Mouse (Mus musculus) heart, adult 2 months (tissue): ENCODE measurements at regions not wholly inside any gene's neighbourhood (a gene's known extent, or its start where the extent isn't known, plus 50 kb on each side); places are given as distances from the start of the nearest gene placed in this dataset.

Experiments
- DNase-seq, 2 experiments: peaks; one replicate each; pipeline ENCODE4 v3.0.0; 2021
- H3K27ac ChIP-seq: fragments of 200-600 bp; 2 replicates; pipeline ENCODE4 v1.8.1; 2022
- H3K27me3 ChIP-seq: fragments of 200-500 bp; 2 replicates; pipeline ENCODE4 v1.6.1; 2012; ENCODE audit warnings: mild to moderate bottlenecking, low read length, inconsistent platforms, mixed read lengths; ENCODE audit not compliant: control insufficient read depth, insufficient read depth
- H3K36me3 ChIP-seq: fragments of 200-500 bp; 2 replicates; pipeline ENCODE4 v1.6.1; 2012; ENCODE audit warnings: low read length, inconsistent platforms; ENCODE audit not compliant: control insufficient read depth, insufficient read depth
- H3K4me1 ChIP-seq: fragments of 200-500 bp; 2 replicates; pipeline ENCODE4 v1.6.1; 2011; ENCODE audit warnings: low read length; ENCODE audit not compliant: control insufficient read depth, insufficient read depth
- H3K4me3 ChIP-seq: fragments of 200-600 bp; 2 replicates; pipeline ENCODE4 v1.8.1; 2022
- H3K79me2 ChIP-seq: fragments of 200-500 bp; replicated peaks from 2 replicates; pipeline ENCODE4 v1.6.1; 2012; ENCODE audit warnings: mild to moderate bottlenecking, inconsistent platforms, low read length, moderate library complexity, mixed read lengths; ENCODE audit not compliant: control insufficient read depth, insufficient read depth
- H3K9ac ChIP-seq: fragments of 200-500 bp; 2 replicates; pipeline ENCODE4 v1.6.1; 2012; ENCODE audit warnings: low read depth, mild to moderate bottlenecking, control low read depth, inconsistent platforms, low read length, mixed read lengths
- CTCF ChIP-seq: fragments of 200-600 bp; IDR thresholded peaks from 2 replicates; pipeline ENCODE4 v1.8.1; 2022; ENCODE audit warnings: antibody characterized with exemption, mild to moderate bottlenecking, moderate library complexity
- EP300 ChIP-seq: fragments of 200-500 bp; IDR thresholded peaks from 2 replicates; pipeline ENCODE4 v1.6.1; 2011; ENCODE audit warnings: low read depth, low read length, control low read depth; ENCODE audit not compliant: insufficient read depth
- POLR2A ChIP-seq: fragments of 200-500 bp; IDR thresholded peaks from 2 replicates; pipeline ENCODE4 v1.6.1; 2011; ENCODE audit warnings: mild to moderate bottlenecking, low read depth, low read length, control low read depth; ENCODE audit not compliant: insufficient read depth
- WGBS: fragments of 180-500 bp; shearing (Covaris S2); methylation state at CpG from one replicate; pipeline ENCODE4 v1.1.7; 2018; 5-methylcytosine and 5-hydroxymethylcytosine counted together
- intact Hi-C: fragments of 180-260 bp; cut with DNase I; formaldehyde crosslinking; loops from one replicate; pipeline ENCODE4 v1.15.1; 2025

DNA sequence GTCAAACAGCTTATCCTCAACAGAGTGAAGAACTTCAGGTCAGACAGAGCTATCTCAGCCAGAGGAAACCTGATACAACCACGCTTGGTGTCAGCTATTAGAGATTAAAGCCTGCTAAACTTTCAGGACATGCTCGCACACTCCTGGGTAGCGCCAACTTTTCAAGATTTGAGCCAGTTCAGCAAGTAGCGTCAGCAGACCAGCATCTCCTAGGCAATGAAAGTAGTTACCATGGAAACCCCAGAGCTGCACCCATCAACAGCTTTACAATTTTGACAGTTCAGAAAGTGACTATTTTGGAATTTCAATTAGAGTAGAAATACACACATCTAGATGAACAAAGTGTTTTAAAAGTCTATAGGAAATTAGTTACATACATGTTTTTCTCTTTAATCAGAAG, 154.8 kb downstream of the Cd83 start:
- no peaks in the 10 kb centered on the region; the same call in 1 of the 2 replicates for H3K4me1 ChIP-seq
- H3K27ac ChIP-seq: no peak overlapping the region
- H3K9ac ChIP-seq: no peak overlapping the region
- 67% methylated on average over 4 of the region's 4 CpGs for WGBS
- no peak for DNase-seq
- intact Hi-C loops: no loop called here
- no peaks in the 10 kb centered on the region for H3K79me2 ChIP-seq
- no peak overlapping the region for H3K4me3 ChIP-seq
- H3K36me3 ChIP-seq: no peaks in the 10 kb centered on the region
- no peak for TF ChIP-seq POLR2A
- TF ChIP-seq CTCF: no peak
- TF ChIP-seq EP300: no peak
- H3K27me3 ChIP-seq: no peaks in the 10 kb centered on the region

DNA sequence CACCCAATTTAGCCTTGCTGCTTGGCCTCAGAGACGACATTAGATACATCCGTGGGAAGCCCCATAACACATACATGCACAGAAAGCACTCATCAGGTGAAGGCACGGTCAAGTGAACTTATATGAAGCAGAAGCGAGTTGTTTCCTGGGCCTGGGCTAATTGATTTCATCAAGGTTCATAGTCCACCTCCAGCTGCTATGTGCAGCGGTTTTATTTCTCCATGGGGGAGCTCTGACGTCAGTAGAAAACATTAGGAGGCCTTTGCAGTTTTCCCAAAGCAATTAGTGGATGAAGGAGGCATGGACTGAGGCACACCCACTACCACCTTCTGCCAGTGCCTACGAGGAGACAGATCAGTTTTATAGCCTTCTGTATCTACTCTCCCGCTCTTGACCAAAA, 157.2 kb downstream of the Cd83 start:
- Histone ChIP-seq H3K79me2 (no peaks in the 10 kb centered on the region), H3K9ac (no peak overlapping the region), H3K27ac (no peak overlapping the region), H3K4me3 (no peak overlapping the region), H3K4me1 (no peaks in the 10 kb centered on the region), H3K27me3 (no peaks in the 10 kb centered on the region), H3K36me3 (no peaks in the 10 kb centered on the region)
- 83% methylated on average over 8 of the region's 8 CpGs for WGBS
- intact Hi-C loops: no loop called here
- no peak for DNase-seq
- TF ChIP-seq POLR2A: no peak
- no peak for TF ChIP-seq EP300
- no peak for TF ChIP-seq CTCF

DNA sequence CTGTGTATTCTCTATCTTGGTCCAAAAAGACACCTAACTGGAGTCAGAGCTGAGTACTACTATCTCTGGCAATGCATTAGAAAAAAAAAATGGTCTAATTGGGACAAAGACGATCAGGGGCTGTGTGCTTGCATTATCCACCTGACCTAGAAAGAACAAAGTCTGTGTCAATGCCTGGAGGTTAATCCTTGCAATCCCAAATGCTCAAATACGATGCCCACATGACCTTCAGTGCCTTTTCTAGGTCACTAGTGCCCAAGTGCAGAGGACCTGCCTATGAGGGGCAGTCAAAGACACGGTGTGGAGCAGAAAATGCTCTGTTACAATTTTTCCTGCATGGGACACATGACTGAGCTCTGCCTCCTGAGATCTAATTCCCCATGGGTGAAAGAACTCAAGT, 164.0 kb downstream of the Cd83 start:
- 87% methylated on average over 3 of the region's 3 CpGs for whole genome bisulfite sequencing

DNA sequence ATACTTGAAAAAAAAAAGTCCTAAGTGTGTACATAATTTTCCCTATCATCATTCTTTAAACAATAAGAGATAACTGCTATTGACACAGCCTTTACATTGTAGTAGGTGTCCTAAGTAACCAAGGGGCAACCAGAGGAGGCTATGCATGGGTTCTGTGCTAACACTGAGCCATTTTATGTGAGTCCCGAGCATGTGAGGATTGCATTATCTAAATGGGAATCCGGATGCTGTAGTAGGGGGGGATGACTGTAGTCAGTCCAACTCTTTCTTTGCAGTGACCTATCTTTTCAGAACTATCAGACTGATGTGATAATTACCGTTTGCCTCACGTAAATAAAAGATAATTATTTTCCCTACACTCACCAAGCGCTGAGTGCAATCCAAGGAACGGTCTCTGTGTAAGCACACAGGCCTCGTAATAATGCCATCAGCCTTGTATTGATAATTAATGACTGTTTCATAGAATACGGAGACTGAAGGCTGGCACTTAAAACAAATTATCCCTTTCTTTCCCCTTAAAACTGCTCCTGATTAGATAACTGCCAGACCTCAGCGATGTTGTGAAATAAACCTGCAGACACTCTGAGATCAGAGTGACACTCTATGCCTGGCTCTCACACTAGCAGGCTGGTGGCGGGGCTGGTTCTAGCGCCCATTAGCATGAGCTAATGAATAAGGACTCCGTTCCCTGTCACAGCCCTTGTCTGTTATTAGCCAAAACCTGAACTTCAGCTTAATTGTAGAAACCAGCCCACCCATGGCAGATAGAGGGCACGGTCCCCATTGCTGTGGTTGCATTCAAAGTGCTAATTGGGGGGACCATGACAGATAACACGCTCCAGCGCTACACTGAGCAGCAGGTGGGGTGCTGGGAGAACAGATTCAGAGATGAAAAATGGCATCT, 165.4 kb downstream of the Cd83 start:
- H3K27ac ChIP-seq: no peak overlapping the region
- intact Hi-C loops: no loop called here
- no peak overlapping the region for H3K9ac ChIP-seq
- no peaks in the 10 kb centered on the region for H3K4me1 ChIP-seq
- no peak for DNase-seq
- H3K4me3 ChIP-seq: no peak overlapping the region
- H3K36me3 ChIP-seq: no peaks in the 10 kb centered on the region
- H3K79me2 ChIP-seq: no peaks in the 10 kb centered on the region
- 80% methylated on average over 15 of the region's 15 CpGs for WGBS
- no peak for TF ChIP-seq CTCF
- TF ChIP-seq POLR2A: no peak
- no peak for TF ChIP-seq EP300
- no peaks in the 10 kb centered on the region for H3K27me3 ChIP-seq

More for the DNA sequence above, 164.0 kb downstream of the Cd83 start:
- Histone ChIP-seq H3K4me1 (no peaks in the 10 kb centered on the region), H3K36me3 (no peaks in the 10 kb centered on the region), H3K27me3 (no peaks in the 10 kb centered on the region), H3K4me3 (no peak overlapping the region), H3K9ac (no peak overlapping the region), H3K79me2 (no peaks in the 10 kb centered on the region), H3K27ac (no peak overlapping the region)
- intact Hi-C loops: no loop called here
- TF ChIP-seq EP300 (no peak), CTCF (no peak), POLR2A (no peak)
- no peak for DNase-seq

DNA sequence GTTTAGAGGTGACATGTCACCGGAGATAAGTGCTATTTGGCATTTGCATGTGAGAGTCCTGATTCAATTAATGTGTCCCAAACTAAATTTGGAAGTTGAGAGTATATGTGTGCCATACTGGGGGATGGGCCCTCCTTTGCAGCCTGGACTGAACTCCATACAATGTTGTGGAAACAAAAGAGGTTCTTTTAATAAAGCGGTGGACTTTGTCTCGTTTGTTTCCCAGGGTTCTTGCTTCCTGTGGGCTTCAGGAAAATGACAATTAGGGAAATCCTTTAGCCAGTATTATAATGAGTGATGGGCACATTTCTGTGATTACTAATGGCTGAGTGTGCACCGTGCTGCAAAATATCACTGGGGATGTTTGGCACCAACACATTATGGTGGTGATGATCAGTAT, 167.9 kb downstream of the Cd83 start:
- Histone ChIP-seq H3K36me3 (no peaks in the 10 kb centered on the region), H3K9ac (no peak overlapping the region), H3K4me1 (no peaks in the 10 kb centered on the region), H3K79me2 (no peaks in the 10 kb centered on the region), H3K4me3 (no peak overlapping the region), H3K27me3 (no peaks in the 10 kb centered on the region), H3K27ac (no peak overlapping the region)
- no peak for DNase-seq
- TF ChIP-seq CTCF: no peak
- no peak for TF ChIP-seq EP300
- no peak for TF ChIP-seq POLR2A
- 46% methylated on average over 4 of the region's 4 CpGs for WGBS
- intact Hi-C loops: no loop called here

DNA sequence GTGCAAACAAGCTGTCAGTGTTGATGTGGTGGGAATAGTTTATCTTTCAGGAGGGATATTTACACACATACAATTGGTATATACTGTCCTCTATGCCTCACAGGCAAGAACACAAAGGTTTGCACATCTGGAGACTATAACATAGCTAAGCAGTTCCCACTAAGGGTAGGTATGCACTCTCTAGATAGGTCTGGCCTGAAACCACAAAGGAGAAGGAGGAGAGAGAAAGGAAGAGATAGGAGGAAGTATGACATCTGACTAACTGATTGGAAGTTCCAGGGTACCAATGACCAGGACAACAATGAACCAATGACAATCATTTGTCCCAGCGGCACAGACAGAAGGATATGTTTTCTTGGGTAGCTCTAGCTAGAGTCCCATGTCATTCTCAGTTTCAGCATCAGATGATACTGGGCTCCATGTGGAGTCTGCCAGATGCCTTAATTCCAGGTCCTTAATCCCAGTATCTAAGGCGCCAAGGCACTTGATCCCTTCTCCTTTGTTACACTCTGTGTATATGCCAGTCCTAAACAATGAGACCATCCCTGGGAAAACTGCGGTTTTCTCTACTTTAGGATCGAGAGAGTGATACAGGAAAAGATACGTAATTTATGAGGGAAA, 168.5 kb downstream of the Cd83 start:
- Histone ChIP-seq H3K36me3 (no peaks in the 10 kb centered on the region), H3K27me3 (no peaks in the 10 kb centered on the region), H3K27ac (no peak overlapping the region), H3K4me1 (no peaks in the 10 kb centered on the region), H3K4me3 (no peak overlapping the region), H3K79me2 (no peaks in the 10 kb centered on the region), H3K9ac (no peak overlapping the region)
- WGBS: 95% methylated on average over 5 of the region's 5 CpGs
- intact Hi-C loops: no loop called here
- no peak for DNase-seq
- TF ChIP-seq EP300: no peak
- TF ChIP-seq CTCF: no peak
